Mouse (Mus musculus) T-helper 17 cell (primary cell): Measurements from ENCODE around the gene Wwc1.

Experiments used
- in situ Hi-C, 2 experiments: fragments of 300-600 bp; cut with MboI, MseI; formaldehyde crosslinking; loops; 1 replicate in 1 of 2; 2 replicates in 1 of 2; pipeline ENCODE4 v1.15.1; 2025; ENCODE audit warnings: high pct_unique_total_duplicates in 2 of 2

Gene Wwc1

DNA sequence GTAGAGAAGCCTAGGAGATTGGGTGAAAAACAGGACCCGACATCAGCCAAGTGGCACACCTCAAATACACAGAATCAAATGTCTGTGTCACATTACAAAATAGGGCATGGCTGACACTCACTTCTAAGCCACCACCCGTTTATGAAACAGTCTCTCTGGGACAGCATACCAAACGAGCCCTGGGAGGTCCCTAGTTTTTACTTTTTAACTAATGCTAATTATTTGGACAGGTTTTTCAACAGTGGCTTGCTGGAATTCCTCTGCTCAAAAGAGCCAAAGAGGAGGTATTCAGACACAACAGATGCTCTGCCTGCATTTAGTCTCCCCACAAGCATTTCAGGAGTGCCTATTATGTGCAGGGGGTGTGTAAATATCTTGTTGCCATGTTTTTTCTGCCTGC, 44.7 kb downstream of the Wwc1 start:
- in situ Hi-C loops = no loop called here

GRCm38 (mm10) chr11:35935133-35935532, 45.2 kb downstream of the Wwc1 start:
- in situ Hi-C loops = no loop called here

DNA sequence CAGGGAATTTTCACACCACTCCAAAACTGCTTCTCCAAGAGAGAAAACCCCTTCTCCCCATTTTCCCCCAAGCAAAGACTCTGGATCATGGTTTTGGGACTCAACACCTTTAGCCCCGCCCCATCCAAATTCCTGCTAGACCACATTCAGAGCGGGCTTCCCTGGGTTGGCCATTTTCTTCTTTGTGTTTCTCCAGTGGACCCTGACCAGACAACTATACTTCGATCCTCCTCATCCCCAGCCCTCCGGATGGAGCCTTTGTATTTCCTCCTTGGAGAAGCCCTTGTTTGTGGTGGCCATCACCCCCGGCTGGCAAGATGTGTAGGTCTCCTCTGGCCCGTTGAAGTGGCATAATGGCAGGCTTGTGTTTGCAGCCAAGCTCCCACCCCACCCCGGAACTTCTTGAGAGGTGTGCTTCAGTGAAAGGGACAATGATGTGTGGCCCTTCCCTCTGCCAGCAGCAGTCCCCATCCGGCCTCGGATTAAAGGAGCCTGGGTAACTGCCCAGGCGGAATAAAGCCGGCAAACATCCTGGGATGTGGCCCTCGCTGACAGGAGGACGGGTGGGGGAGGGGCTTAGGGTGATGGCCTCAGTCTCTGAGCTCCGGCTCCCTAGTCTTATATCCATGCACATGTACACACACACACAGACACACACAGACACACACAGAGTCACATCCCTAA, 46.8 kb downstream of the Wwc1 start:
- in situ Hi-C loops = no loop called here

DNA sequence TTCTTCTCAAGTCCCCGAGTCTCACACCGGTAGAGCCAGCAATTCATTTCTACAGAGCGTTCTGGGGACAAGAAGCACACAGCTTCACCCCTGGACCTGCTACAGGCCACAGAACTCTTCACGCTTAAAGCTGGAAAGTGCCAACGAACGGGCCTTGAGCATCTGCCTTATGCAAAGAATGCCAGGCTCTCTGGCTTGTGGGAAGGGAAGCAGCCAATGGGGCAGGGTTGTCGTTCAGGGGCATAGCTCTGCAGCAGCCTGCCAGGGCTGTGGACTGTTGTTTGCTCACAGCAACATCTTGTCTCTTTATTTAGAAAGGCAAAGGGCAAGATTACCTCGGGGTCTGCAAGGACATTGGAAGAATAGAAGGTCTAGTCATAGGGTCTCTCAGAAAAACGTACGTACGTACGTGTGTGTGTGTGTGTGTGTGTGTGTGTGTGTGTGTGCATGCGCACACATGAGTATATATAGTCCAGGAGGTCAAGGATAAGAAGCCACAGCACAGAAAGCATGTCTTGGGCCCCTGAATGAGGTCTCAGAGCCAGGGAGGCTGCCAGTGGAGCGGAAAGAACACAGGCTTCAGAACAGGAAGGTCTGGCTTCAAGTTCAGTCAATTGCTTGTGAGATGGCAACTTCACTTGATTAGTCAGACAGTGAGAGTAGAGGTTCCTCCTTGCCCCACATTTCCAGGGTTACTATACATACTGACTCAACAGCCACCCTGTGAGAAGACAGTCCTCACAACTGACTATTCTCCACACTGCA, 48.0 kb downstream of the Wwc1 start:
- in situ Hi-C loops = no loop called here

DNA sequence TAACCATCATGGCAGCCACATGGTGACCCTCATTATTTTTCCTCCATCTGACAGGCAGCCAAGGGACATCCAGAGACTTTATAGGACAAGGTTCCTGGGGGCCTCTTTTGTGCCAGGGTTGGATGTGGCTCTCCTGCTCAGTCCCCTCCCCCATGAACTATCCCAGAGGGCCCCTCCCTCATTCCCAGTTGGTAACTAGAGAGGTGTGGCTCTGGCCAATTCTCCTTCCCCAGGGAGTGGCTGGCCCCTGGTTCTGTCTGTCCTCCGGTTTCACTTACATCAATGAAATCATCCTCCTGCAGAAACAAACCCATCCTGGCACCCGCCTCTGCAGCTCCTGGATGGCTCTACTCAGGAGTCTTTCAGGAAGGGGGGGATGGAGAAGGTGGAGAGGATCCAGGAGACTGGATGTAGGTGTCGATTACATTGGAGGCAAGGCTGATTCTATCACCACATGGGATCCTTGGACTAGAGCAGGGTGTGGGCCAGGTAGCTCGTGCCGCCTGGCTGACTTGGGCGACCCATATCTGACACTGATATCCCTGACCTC, 49.7 kb downstream of the Wwc1 start:
- in situ Hi-C loops = no loop called here

- in situ Hi-C loops = no loop called here
Measured at GRCm38 (mm10) chr11:35928453-35928852, 51.9 kb downstream of the Wwc1 start.

GRCm38 (mm10) chr11:35927309-35927708, 53.0 kb downstream of the Wwc1 start:
- in situ Hi-C loops = no loop called here

DNA sequence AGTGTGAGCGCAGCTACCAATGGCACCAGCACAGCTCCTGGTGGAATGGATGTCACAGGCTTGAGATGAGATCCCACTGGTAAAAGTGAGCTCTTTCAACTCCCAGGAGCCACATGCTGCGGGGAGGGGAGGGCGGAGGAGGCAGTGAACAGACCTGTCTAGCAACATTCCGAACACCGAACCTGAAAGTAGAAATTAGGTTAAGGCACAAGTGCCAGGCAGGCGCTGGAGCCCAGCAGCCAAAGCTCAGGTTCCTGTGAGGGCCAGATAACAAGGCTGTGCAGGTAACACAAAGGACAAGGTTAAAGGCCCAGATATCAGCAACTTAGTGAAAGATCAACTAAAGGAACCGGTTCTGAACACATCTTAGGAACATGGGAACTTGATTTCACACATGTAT, 54.7 kb downstream of the Wwc1 start:
- in situ Hi-C loops = no loop called here

DNA sequence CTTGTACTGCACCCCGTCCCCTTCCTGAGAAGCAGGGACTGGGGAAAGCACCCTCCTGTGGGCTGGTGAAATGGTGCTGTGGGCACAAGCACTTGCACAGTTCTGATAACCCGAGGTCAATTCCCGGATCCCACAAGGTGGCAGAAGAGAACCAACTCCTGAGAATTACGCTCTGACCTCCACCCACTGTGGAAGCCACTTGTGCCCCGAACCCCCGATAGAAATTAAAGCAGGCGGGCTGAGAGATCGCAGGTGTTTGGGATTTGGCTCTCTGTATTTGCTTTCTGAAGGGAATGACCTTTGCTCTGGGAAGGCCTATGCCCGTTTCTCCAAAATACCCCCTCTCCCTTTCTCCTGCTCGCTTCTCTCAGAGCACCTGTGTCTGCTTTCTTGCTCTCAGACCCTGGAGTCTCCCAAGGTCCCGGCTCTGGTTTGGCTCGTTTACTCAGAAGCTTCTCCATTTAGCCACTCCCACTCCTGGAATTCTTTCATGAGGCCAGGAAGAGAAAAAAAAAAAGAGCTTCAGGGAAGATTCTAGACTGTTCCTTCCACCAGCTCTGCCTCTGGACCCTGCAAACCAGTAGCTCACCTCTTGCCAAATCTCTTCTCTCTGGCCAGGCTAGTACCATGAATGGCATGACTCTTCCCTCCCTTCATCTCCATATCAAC, 58.0 kb downstream of the Wwc1 start:
- in situ Hi-C loops = no loop called here

DNA sequence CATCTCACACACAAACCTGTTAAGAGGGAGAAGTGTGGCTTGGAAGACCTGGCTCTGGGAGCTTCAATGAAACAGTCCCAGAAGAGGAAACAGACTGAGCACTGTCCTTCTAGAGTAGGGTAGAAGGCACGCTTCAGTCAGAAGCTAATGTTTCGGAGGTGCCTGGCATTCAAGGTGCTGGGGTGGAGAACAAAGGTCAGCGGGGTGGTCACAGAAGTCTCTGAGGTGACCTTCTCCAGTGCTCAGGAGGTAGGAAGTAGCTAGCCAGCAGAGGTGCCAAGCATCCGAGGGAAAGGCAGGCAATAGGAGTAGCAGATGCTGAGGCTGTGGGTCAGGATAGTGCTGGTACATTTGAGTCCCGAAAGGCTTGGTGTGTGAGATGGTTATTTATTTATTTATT, 59.6 kb downstream of the Wwc1 start:
- in situ Hi-C loops = no loop called here

- in situ Hi-C loops = no loop called here
Measured at GRCm38 (mm10) chr11:35919856-35920503, 60.3 kb downstream of the Wwc1 start.

DNA sequence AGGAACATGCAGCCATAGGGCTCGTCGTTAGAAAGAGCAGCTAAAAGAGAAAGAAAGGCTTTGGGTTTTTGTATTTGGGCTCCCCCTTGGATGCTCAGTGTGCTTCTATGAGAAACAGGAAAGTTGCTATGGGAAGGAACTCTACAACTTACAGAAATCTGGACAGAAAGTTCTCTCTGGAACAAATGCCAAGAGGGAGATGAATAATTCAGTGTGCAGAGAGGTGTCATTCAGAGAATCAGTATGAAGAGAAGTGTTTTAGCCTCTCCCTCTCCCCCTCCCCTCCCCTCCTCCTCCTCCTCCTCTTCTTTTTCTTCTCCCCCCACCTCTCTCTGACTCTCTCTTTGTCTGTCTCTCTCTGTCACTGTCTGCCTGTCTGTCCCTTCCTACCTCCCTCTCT, 60.9 kb downstream of the Wwc1 start:
- in situ Hi-C loops = no loop called here

- in situ Hi-C loops = no loop called here
Measured at GRCm38 (mm10) chr11:35916466-35917185, 63.7 kb downstream of the Wwc1 start.

DNA sequence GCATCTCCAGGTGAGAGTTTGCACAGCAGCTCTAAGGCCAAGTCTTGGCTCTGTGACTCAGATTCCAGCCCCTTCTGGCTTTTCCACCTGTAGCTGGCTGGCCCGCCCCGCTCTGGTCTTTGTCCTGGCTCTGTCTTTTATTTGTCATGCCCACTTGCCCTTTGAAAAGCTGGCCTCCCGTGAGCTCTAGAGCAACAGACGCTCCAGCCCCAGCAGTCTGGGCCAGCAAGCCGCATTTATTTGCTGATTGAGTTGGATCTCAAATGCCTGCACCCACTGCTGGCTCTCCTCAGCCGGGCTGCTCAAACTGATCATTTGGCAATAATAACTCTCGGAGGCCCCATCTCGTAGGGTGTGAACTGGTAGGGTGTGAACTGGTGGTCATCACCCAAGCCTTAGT, 64.8 kb downstream of the Wwc1 start:
- in situ Hi-C loops = no loop called here

DNA sequence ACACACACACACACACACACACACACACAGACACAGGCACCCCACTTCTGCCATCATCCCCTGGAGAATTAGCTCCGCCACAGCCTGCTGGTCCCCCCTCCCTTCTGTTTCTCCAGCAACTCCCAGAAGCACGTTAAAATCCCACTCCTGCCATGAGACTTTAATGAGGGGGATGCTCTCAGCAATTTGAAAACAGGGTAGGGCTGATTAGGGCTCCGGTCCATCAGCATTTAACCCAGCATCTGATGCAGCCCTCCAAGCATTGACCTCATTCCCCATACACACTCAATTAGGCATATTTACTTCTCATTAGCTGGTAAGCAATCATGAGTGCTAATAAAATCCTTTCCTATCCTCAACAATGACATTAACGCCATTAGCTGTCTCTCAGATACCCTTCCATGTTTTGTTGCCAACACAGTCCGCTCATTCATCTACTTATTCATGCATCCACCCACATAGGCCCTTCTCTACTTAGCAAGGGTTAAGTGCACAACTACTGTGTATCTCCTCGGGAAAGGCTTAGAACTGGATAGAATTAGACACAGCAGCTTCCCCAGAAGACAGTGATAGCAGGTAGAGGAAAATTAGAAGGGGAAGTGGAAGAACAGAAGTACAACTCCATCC, 66.8 kb downstream of the Wwc1 start:
- in situ Hi-C loops = no loop called here

DNA sequence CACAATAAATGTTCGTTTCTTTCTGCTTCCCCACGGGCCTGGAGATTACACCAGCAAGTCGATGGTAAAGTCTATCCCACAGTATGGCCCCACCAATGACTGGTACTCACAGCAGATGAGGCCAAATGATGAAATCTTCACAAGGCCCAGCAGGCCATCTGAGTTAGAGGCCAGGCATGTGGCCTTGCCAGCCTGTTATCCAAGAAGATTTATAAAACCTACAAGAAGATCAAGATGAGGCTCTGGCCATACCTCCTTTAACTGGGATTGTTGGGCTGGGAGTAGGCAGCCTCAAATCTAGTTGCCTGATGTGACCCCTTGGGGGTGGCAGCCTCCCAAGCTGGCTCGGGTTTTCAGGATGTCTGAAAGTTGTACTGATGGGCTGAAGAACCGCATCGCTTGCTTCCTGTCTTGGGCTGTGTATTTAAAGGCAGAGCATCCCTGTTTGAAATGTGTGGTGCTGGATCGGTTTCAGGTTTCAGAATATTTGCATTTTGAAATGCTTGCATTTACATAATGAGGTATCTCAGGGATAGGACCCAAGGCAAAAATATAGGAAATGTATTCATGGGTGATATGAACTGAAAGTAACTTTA, 75.3 kb downstream of the Wwc1 start:
- in situ Hi-C loops = no loop called here

- in situ Hi-C loops = no loop called here
Measured at GRCm38 (mm10) chr11:35903079-35903478, 77.2 kb downstream of the Wwc1 start.

GRCm38 (mm10) chr11:35899946-35900345, 80.4 kb downstream of the Wwc1 start:
- in situ Hi-C loops = no loop called here

- in situ Hi-C loops = no loop called here
Measured at GRCm38 (mm10) chr11:35893454-35893853, 86.9 kb downstream of the Wwc1 start.

DNA sequence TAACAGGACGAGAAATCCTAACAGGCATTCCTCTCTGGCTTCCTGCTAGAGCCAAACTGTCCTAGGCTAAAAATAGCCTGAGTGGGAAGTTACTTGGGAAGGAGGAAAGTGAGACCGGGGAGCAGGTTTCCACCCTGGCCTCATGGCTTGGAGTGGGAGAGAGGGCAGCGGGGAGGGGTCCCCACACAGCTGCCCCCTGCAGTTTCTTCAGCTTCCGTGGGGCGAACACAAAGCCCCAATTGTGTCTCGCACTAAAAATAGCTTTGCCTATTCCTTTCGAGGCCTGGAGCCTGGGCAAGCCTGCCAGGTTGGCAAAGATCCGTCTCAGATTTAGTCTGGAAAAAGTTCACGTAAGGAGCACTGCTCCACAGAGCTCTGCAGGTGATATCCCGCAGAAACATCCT, 87.3 kb downstream of the Wwc1 start:
- in situ Hi-C loops = no loop called here
